Mouse (Mus musculus): ENCODE measurements around the gene Pkdrej. TPM values are rescaled to one million over a fixed set of nuclear protein-coding genes. Genes with fewer than 3 reads are reported as not detected.
"Not testable (repeated sequence)": the region's sequence is repeated elsewhere in the genome, so short reads cannot be mapped to it uniquely, and the experiment has no call there.

Pkdrej gene
- polyA plus RNA-seq, 1 experiment, result 0.02 TPM

- TF ChIP-seq CTCF (IDR thresholded peaks at IDR 0.05; ENCODE audit: extremely low read depth, insufficient read depth, insufficient read length, insufficient replicate concordance), result no peak
- no peak for TF ChIP-seq POLR2A (IDR thresholded peaks at IDR 0.05; ENCODE audit: low read depth, low read length)
- Histone ChIP-seq H3K4me3 (ENCODE audit: extremely low read depth, insufficient read depth, insufficient read length) (no peak overlapping the region), H3K36me3 (ENCODE audit: control insufficient read depth, insufficient read depth, low read length) (no peaks in the 10 kb centered on the region), H3K27ac (ENCODE audit: insufficient read depth, low read length) (no peak overlapping the region), H3K4me1 (ENCODE audit: control insufficient read depth, insufficient read depth, insufficient read length) (no peaks in the 10 kb centered on the region), H3K27me3 (ENCODE audit: control insufficient read depth, insufficient read depth, low read length) (0 out of 2 replicates have a peak, but pooled peaks cover 1% of the 10 kb centered on the region)
- WGBS, result 90% methylated on average over 6 of the region's 6 CpGs
- DNase-seq (ENCODE audit: low read depth in 1 of 2, low spot score in 2 of 2), result no peak
Observed at GRCm38 (mm10) chr15:85787482-85787881, 34.1 kb downstream of the Pkdrej start.

GRCm38 (mm10) chr15:85786711-85787110 is 34.8 kb downstream of the Pkdrej start:
- Histone ChIP-seq H3K36me3 (ENCODE audit: control insufficient read depth, insufficient read depth, low read length) (no peaks in the 10 kb centered on the region), H3K27me3 (ENCODE audit: control insufficient read depth, insufficient read depth, low read length) (0 out of 2 replicates have a peak, but pooled peaks cover 1% of the 10 kb centered on the region), H3K4me1 (ENCODE audit: control insufficient read depth, insufficient read depth, insufficient read length) (no peaks in the 10 kb centered on the region), H3K4me3 (ENCODE audit: extremely low read depth, insufficient read depth, insufficient read length) (no peak overlapping the region), H3K27ac (ENCODE audit: insufficient read depth, low read length) (no peak overlapping the region)
- DNase-seq (ENCODE audit: low read depth in 1 of 2, low spot score in 2 of 2), result no peak
- WGBS, result 56% methylated on average over 5 of the region's 5 CpGs
- TF ChIP-seq POLR2A (IDR thresholded peaks at IDR 0.05; ENCODE audit: low read depth, low read length) (no peak), CTCF (IDR thresholded peaks at IDR 0.05; ENCODE audit: extremely low read depth, insufficient read depth, insufficient read length, insufficient replicate concordance) (no peak)

- Histone ChIP-seq H3K27ac (ENCODE audit: insufficient read depth, low read length) (no peak overlapping the region), H3K27me3 (ENCODE audit: control insufficient read depth, insufficient read depth, low read length) (0 out of 2 replicates have a peak, but pooled peaks cover 1% of the 10 kb centered on the region), H3K4me3 (ENCODE audit: extremely low read depth, insufficient read depth, insufficient read length) (no peak overlapping the region), H3K4me1 (ENCODE audit: control insufficient read depth, insufficient read depth, insufficient read length) (no peaks in the 10 kb centered on the region), H3K36me3 (ENCODE audit: control insufficient read depth, insufficient read depth, low read length) (no peaks in the 10 kb centered on the region)
- no peak for DNase-seq (ENCODE audit: low read depth in 1 of 2, low spot score in 2 of 2)
- 91% methylated on average over 3 of the region's 3 CpGs for WGBS
- no peak for TF ChIP-seq POLR2A (IDR thresholded peaks at IDR 0.05; ENCODE audit: low read depth, low read length)
- TF ChIP-seq CTCF (IDR thresholded peaks at IDR 0.05; ENCODE audit: extremely low read depth, insufficient read depth, insufficient read length, insufficient replicate concordance), result no peak
Observed at GRCm38 (mm10) chr15:85784341-85784740, 37.2 kb downstream of the Pkdrej start.

GRCm38 (mm10) chr15:85783146-85783545 is 38.4 kb downstream of the Pkdrej start:
- TF ChIP-seq CTCF (IDR thresholded peaks at IDR 0.05; ENCODE audit: extremely low read depth, insufficient read depth, insufficient read length, insufficient replicate concordance), result no peak
- no peak for TF ChIP-seq POLR2A (IDR thresholded peaks at IDR 0.05; ENCODE audit: low read depth, low read length)
- WGBS, result 89% methylated on average over 4 of the region's 4 CpGs
- H3K36me3 ChIP-seq (ENCODE audit: control insufficient read depth, insufficient read depth, low read length), result no peaks in the 10 kb centered on the region

GRCm38 (mm10) chr15:85778891-85779290 is 42.6 kb downstream of the Pkdrej start:
- not testable (repeated sequence) for H3K27ac ChIP-seq (ENCODE audit: insufficient read depth, low read length); DNase-seq (ENCODE audit: low read depth in 1 of 2, low spot score in 2 of 2); H3K4me3 ChIP-seq (ENCODE audit: extremely low read depth, insufficient read depth, insufficient read length); H3K4me1 ChIP-seq (ENCODE audit: control insufficient read depth, insufficient read depth, insufficient read length); H3K27me3 ChIP-seq (ENCODE audit: control insufficient read depth, insufficient read depth, low read length); H3K36me3 ChIP-seq (ENCODE audit: control insufficient read depth, insufficient read depth, low read length)
- WGBS, result 85% methylated on average over 6 of the region's 6 CpGs

More at GRCm38 (mm10) chr15:85783146-85783545, 38.4 kb downstream of the Pkdrej start:
- Histone ChIP-seq H3K4me3 (ENCODE audit: extremely low read depth, insufficient read depth, insufficient read length) (no peak overlapping the region), H3K27me3 (ENCODE audit: control insufficient read depth, insufficient read depth, low read length) (0 out of 2 replicates have a peak, but pooled peaks cover 1% of the 10 kb centered on the region), H3K4me1 (ENCODE audit: control insufficient read depth, insufficient read depth, insufficient read length) (no peaks in the 10 kb centered on the region), H3K27ac (ENCODE audit: insufficient read depth, low read length) (no peak overlapping the region)
- DNase-seq (ENCODE audit: low read depth in 1 of 2, low spot score in 2 of 2), result no peak

GRCm38 (mm10) chr15:85776771-85777170 is 44.8 kb downstream of the Pkdrej start:
- H3K27ac ChIP-seq (ENCODE audit: insufficient read depth, low read length), result no peak overlapping the region

GRCm38 (mm10) chr15:85776241-85776640 is 45.3 kb downstream of the Pkdrej start:
- Histone ChIP-seq H3K36me3 (ENCODE audit: control insufficient read depth, insufficient read depth, low read length) (no peaks in the 10 kb centered on the region), H3K4me3 (ENCODE audit: extremely low read depth, insufficient read depth, insufficient read length) (no peak overlapping the region), H3K27me3 (ENCODE audit: control insufficient read depth, insufficient read depth, low read length) (no peaks in the 10 kb centered on the region), H3K4me1 (ENCODE audit: control insufficient read depth, insufficient read depth, insufficient read length) (no peaks in the 10 kb centered on the region), H3K27ac (ENCODE audit: insufficient read depth, low read length) (no peak overlapping the region)
- no peak for DNase-seq (ENCODE audit: low read depth in 1 of 2, low spot score in 2 of 2)
- no peak for TF ChIP-seq POLR2A (IDR thresholded peaks at IDR 0.05; ENCODE audit: low read depth, low read length)
- 55% methylated on average over 2 of the region's 2 CpGs for WGBS

More at GRCm38 (mm10) chr15:85776771-85777170, 44.8 kb downstream of the Pkdrej start:
- Histone ChIP-seq H3K4me1 (ENCODE audit: control insufficient read depth, insufficient read depth, insufficient read length) (no peaks in the 10 kb centered on the region), H3K36me3 (ENCODE audit: control insufficient read depth, insufficient read depth, low read length) (no peaks in the 10 kb centered on the region), H3K4me3 (ENCODE audit: extremely low read depth, insufficient read depth, insufficient read length) (no peak overlapping the region), H3K27me3 (ENCODE audit: control insufficient read depth, insufficient read depth, low read length) (no peaks in the 10 kb centered on the region)
- no peak for TF ChIP-seq CTCF (IDR thresholded peaks at IDR 0.05; ENCODE audit: extremely low read depth, insufficient read depth, insufficient read length, insufficient replicate concordance)
- no peak for TF ChIP-seq POLR2A (IDR thresholded peaks at IDR 0.05; ENCODE audit: low read depth, low read length)
- WGBS, result 77% methylated on average over 5 of the region's 5 CpGs
- no peak for DNase-seq (ENCODE audit: low read depth in 1 of 2, low spot score in 2 of 2)
